Mouse (Mus musculus) limb, embryonic 12.5 days (tissue): ENCODE results near the gene H3f3b. TPM values are rescaled to one million over a fixed set of nuclear protein-coding genes. Genes with fewer than 3 reads are reported as not detected.

Experiments used
- ATAC-seq: fragments of 200-750 bp; cut with Nextera tagmentation; 2 replicates; pipeline ENCODE4 v1.8.0; 2017; ENCODE audit warnings: low read depth, moderate TSS enrichment; ENCODE audit not compliant: insufficient number of reproducible peaks, insufficient read depth, low FRiP score, low TSS enrichment
- H3K27ac ChIP-seq: fragments of 300-500 bp; sonication (generic); 2 replicates; pipeline ENCODE4 v1.5.1; 2016; ENCODE audit warnings: mild to moderate bottlenecking, moderate library complexity
- H3K27me3 ChIP-seq: fragments of 300-500 bp; sonication (generic); 2 replicates; pipeline ENCODE4 v1.6.1; 2016; ENCODE audit warnings: mild to moderate bottlenecking, moderate library complexity
- H3K36me3 ChIP-seq: fragments of 300-500 bp; sonication (generic); 2 replicates; pipeline ENCODE4 v1.6.1; 2016; ENCODE audit warnings: mild to moderate bottlenecking, moderate library complexity
- H3K4me1 ChIP-seq: fragments of 300-500 bp; sonication (generic); replicated peaks from 2 replicates; pipeline ENCODE4 v1.6.1; 2016
- H3K4me2 ChIP-seq: fragments of 300-500 bp; sonication (generic); 2 replicates; pipeline ENCODE4 v1.6.1; 2016; ENCODE audit warnings: mild to moderate bottlenecking, moderate library complexity
- H3K4me3 ChIP-seq: fragments of 300-500 bp; sonication (generic); replicated peaks from 2 replicates; pipeline ENCODE4 v1.5.1; 2016; ENCODE audit warnings: mild to moderate bottlenecking
- H3K9ac ChIP-seq: fragments of 300-500 bp; sonication (generic); replicated peaks from 2 replicates; pipeline ENCODE4 v1.6.1; 2016; ENCODE audit warnings: mild to moderate bottlenecking, moderate library complexity
- H3K9me3 ChIP-seq: fragments of 300-500 bp; sonication (generic); 2 replicates; pipeline ENCODE4 v1.6.1; 2016; ENCODE audit warnings: mild to moderate bottlenecking, moderate library complexity
- WGBS: fragments of 180-500 bp; shearing (Covaris S2); methylation state at CpG from one replicate; pipeline ENCODE4 v1.1.7; 2016; 5-methylcytosine and 5-hydroxymethylcytosine counted together
- polyA plus RNA-seq: library from polyadenylated mRNA; unstranded; fragments of >200 nt; fragmentation: Nextera tagmentation; extraction: Ambion mirVana; gene quantifications from 2 replicates; pipeline ENCODE4 v1.2.1, GENCODE M21; 2016

The H3f3b gene
- 2,405 and 2,474 TPM in 2 replicates for polyA plus RNA-seq

DNA sequence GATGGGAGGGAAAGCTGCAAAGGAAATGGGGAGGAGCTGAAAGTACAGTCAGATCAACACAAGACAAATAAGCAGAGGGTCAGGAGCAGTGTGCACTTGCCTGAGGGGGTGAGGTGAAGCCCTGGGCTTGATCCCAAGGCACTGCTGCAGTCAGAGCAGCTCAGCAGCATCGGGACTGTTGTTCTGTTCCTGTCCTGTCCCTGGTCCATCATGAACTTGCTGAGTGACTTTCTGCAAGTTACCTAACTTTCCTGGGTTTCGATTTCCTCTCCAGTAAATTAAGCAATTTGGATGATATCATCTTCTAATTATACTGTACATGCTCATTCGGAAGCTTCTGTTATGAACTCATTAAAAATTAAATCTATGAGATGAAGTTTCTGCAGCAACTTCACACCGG, at the start of gene H3f3b:
Gene H3f3b, minus strand, starts transcription at position 207 of the 400 bp plus-strand sequence.
- H3K27me3 ChIP-seq: no peaks in the 10 kb centered on the region
- ATAC-seq: no peak
- H3K36me3 ChIP-seq: 0 out of 2 replicates have a peak, but pooled peaks cover 13% of the 10 kb centered on the region
- H3K9me3 ChIP-seq: no peaks in the 10 kb centered on the region
- H3K9ac ChIP-seq: no peak within 1 kb of the TSS
- H3K4me3 ChIP-seq: no peak within 1 kb of the TSS
- peaks cover 13% of the 10 kb centered on the region for H3K4me1 ChIP-seq
- 84% methylated on average over 4 of the region's 4 CpGs for WGBS
- H3K4me2 ChIP-seq: no peak within 1 kb of the TSS
- H3K27ac ChIP-seq: no peak within 1 kb of the TSS

DNA sequence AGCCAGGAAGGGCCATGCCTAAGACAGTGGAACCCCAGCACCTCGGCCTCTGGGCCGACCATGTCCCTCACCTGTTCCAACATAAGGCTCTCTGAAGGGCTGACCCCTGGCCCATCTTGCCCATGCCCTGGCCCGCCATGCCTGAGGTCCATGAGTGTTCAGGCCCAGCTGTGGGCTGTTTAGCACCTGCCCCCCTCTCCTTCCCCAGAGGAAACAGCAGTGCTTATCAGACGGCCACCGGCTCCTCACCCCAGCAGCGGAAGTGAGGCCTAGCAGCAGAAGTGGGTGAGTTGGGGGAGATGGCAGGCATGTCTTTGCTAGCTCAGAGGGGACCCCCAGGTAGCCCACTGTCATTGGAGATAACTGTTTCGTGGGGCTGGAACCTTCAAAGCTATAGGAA, 49.1 kb upstream of the H3f3b start:
- no peak overlapping the region for H3K9ac ChIP-seq
- peaks cover 19% of the 10 kb centered on the region for H3K4me1 ChIP-seq
- WGBS: 82% methylated on average over 7 of the region's 7 CpGs
- H3K36me3 ChIP-seq: peaks cover 33% of the 10 kb centered on the region
- H3K9me3 ChIP-seq: no peaks in the 10 kb centered on the region
- 0 out of 2 replicates have a peak overlapping the region, but pooled peaks have one; percentile 5 for H3K27ac ChIP-seq
- H3K4me3 ChIP-seq: no peak overlapping the region; the same call in 1 of the 2 replicates
- no peak for ATAC-seq
- no peaks in the 10 kb centered on the region for H3K27me3 ChIP-seq
- H3K4me2 ChIP-seq: peak overlapping the region; percentile 18; the same call in 1 of the 2 replicates

DNA sequence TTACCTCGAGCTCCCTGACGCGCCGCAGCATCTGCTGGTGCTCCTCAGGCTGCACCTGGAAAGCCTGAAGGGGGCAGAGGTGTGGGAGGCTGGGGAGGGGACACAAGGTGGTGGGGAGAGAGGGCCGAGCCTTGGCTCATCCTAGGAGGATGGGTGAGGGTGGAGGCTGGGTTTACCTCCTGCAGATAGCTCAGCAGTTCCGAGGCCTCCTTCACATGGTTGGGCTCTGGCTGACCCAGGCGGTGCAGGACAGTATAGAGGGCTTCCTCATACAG, 48.4 kb upstream of the H3f3b start:
- H3K4me3 ChIP-seq: no peak overlapping the region
- 66% methylated on average over 7 of the region's 7 CpGs for WGBS
- H3K36me3 ChIP-seq: peaks cover 26% of the 10 kb centered on the region
- no peak for ATAC-seq
- H3K4me1 ChIP-seq: peaks cover 19% of the 10 kb centered on the region
- H3K27me3 ChIP-seq: no peaks in the 10 kb centered on the region
- no peaks in the 10 kb centered on the region for H3K9me3 ChIP-seq
- no peak overlapping the region for H3K9ac ChIP-seq
- no peak overlapping the region for H3K27ac ChIP-seq
- no peak overlapping the region for H3K4me2 ChIP-seq

DNA sequence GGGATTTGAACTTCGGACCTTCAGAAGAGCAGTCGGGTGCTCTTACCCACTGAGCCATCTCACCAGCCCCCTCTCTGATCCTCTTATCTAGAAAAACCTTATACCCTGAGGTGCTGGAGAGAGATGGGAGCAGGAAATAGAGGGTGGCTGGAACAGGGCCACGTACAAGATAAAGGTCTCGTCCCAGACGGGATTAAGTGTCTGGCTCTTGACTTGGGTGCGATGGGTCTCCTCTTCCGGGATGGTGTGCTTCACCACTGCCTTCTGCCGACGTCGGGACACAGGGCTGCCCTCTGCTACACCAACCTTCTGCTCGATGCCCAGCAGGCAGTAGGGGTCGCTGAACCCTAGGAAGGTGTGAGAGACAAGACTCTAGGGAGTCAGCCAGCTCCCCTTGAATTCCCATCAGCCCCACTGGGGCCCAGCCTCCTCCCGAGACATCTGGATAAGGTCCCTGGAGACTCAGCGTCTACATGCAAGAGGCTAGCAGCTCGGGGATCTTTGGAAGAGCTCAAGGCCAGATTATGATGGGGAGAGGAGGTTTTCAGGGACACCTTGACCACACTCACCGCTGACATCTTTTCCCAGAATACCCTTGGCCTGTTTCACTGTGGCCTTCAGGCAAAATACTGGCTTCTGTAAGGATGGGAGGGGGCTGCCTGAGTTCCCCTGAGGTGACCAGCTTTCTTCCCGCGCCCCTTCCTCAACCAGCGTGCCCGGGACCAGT, 47.9 kb upstream of the H3f3b start:
- H3K4me3 ChIP-seq: no peak overlapping the region
- no peak overlapping the region for H3K9ac ChIP-seq
- peaks cover 19% of the 10 kb centered on the region for H3K4me1 ChIP-seq
- H3K27me3 ChIP-seq: no peaks in the 10 kb centered on the region
- ATAC-seq: no peak
- no peak overlapping the region for H3K4me2 ChIP-seq
- H3K36me3 ChIP-seq: peaks cover 21% of the 10 kb centered on the region
- no peak overlapping the region for H3K27ac ChIP-seq
- H3K9me3 ChIP-seq: no peaks in the 10 kb centered on the region
- WGBS: 57% methylated on average over 20 of the region's 20 CpGs

DNA sequence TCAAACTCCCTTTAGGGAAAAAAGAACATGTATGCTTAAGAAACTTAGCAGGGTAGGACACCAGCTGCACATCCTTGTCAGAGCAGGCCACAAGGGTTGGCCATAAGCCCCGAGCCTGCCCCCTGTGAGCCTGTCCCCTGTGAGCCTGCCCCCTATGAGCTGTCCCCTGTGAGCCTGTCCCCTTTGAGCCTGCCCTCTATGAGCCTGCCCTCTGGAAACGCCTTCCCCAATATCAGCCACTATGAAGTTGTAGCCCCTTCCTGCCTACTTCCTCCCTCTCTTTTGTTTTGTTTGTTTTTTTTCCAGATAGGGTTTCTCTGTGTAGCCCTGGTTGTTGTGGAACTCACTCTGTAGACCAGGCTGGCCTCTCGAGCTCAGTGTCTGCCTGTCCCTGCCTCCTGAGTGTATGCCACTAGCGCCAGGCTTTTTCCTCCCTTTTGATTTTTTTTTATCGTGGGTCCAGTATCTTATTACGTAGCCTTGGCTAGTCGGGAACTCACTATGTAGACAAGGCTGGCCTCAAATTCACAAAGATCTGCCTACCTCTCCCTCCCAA, 46.8 kb upstream of the H3f3b start:
- H3K9ac ChIP-seq: no peak overlapping the region
- peaks cover 10% of the 10 kb centered on the region for H3K36me3 ChIP-seq
- no peaks in the 10 kb centered on the region for H3K27me3 ChIP-seq
- H3K27ac ChIP-seq: no peak overlapping the region
- H3K4me1 ChIP-seq: peaks cover 19% of the 10 kb centered on the region
- no peak for ATAC-seq
- H3K4me3 ChIP-seq: no peak overlapping the region
- H3K9me3 ChIP-seq: no peaks in the 10 kb centered on the region
- no peak overlapping the region for H3K4me2 ChIP-seq
- 64% methylated on average over 7 of the region's 7 CpGs for WGBS

DNA sequence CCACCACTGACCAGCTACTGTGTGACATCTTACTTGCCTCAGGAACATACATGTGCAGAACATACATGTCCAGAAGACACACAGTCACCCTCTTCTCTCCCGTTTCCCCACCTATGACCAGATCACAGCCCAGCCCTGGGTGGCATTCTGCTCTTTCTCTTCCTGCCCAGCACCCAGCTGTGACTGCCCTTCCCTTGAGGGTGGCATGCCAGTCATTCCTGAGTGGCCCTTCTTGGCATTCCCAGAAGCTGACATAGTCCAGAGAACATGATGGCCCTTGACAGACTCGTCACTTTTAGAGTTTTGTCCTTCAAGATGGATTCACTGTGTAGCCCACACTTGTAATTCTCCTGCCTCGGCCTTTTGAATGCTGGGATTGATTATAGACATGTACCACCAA, 44.8 kb upstream of the H3f3b start:
- no peaks in the 10 kb centered on the region for H3K27me3 ChIP-seq
- H3K9ac ChIP-seq: no peak overlapping the region
- 82% methylated on average over 3 of the region's 3 CpGs for WGBS
- H3K27ac ChIP-seq: no peak overlapping the region
- ATAC-seq: no peak
- no peaks in the 10 kb centered on the region for H3K36me3 ChIP-seq
- H3K9me3 ChIP-seq: no peaks in the 10 kb centered on the region
- H3K4me1 ChIP-seq: 0 out of 2 replicates have a peak, but pooled peaks cover 6% of the 10 kb centered on the region
- H3K4me2 ChIP-seq: no peak overlapping the region
- H3K4me3 ChIP-seq: no peak overlapping the region

DNA sequence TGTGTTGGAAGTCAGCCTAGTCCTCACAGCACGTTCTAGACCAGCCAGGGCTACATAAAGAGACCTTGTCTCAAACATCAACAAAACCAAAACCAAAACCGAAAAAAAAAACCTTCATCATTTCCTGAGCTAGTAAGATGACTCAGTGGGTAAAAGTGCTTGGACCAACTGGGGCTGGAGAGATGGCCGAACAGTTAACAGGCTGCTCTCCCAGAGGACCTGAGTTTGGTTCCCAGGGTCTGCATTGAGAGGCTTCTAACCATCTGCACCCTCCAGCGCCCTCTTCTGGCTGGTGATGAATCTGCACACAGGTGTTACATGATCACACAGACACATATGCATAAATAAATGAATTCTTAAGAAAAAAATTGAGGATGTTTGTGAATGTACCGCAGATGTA, 43.7 kb upstream of the H3f3b start:
- Histone ChIP-seq H3K27ac (no peak overlapping the region), H3K4me3 (no peak overlapping the region), H3K4me2 (no peak overlapping the region), H3K27me3 (no peaks in the 10 kb centered on the region), H3K36me3 (no peaks in the 10 kb centered on the region), H3K9me3 (no peaks in the 10 kb centered on the region), H3K9ac (no peak overlapping the region), H3K4me1 (0 out of 2 replicates have a peak, but pooled peaks cover 5% of the 10 kb centered on the region)
- WGBS: 72% methylated on average over 5 of the region's 5 CpGs
- ATAC-seq: no peak

DNA sequence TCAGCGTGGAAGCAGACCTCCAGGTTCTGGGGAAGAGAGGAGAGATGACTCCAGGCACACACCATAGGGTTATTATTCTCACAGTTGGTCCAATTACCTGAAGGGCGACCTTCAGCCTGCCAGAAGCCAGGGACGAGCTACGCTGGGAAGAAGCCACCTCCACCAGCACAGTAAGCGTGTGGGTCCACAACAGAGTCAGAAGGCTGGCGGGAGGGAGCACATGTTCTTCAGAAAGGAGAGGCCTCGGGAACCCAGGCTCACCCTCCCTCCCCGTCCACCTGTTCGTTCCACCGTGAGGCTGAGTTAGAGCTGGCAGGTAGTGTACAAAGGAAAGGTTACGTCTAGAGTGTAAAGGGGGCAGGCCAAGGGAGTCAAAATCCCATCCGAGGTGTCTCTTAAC, 37.6 kb upstream of the H3f3b start:
- 87% methylated on average over 12 of the region's 12 CpGs for WGBS
- no peak for ATAC-seq
- Histone ChIP-seq H3K4me3 (no peak overlapping the region), H3K27me3 (no peaks in the 10 kb centered on the region), H3K4me2 (no peak overlapping the region), H3K4me1 (no peaks in the 10 kb centered on the region), H3K27ac (no peak overlapping the region), H3K9me3 (no peaks in the 10 kb centered on the region), H3K9ac (no peak overlapping the region), H3K36me3 (peaks cover 29% of the 10 kb centered on the region)

DNA sequence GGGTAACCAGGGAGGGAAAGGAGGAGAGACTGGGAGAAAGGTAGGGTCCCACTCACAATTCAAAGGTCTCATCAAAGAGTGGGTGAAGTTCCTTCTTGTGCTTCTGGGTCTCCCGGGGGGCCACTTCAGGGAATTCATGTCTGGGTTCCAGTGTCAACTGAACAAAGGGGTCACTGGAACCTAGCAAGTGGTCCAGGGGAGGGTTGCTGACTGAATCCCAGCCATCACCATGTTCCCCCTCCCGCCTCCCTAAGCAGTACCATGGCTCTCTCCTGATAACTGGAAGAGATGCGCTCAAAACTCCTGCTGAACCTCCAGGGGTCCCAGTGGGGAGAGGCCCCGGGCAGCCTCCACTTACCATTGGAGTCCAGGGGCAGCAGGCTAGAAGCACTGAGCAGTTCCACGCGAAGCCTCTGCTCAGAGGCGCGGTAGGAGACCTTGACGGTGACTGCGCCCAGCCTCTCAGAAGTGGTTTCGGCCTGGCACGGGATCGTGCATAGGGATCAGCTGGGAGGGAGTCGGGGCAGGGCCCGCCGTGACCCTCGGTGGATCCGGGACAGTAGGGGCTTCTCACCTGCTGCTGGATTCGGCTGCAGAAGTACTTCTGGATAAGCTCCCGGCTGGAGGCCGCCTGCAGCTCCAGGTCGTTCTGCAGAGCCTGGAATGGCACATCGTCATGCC, 36.6 kb upstream of the H3f3b start:
- Histone ChIP-seq H3K27ac (no peak overlapping the region), H3K9me3 (no peaks in the 10 kb centered on the region), H3K4me2 (no peak overlapping the region), H3K4me3 (no peak overlapping the region), H3K4me1 (no peaks in the 10 kb centered on the region), H3K9ac (no peak overlapping the region), H3K36me3 (peaks cover 39% of the 10 kb centered on the region), H3K27me3 (no peaks in the 10 kb centered on the region)
- no peak for ATAC-seq
- WGBS: 66% methylated on average over 23 of the region's 23 CpGs

DNA sequence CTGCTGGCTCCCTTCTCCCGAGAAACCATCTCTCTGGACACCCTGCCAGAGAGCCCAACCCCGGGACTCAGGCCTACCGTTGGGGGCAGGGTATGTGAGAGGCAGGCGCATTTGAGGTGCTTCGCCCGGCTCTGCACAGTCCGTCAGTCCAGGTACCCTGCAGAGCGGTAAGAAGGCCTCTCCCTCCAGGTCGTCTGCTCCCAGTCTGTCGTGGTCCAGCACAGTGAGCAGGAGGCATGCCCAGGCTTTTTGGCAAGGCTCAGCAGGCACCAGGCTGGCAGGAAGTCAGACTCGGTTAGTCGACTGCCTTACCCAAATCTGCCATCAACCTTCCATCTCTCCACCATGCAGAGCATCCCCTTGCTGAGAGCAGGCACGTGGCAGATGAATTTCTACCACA, 35.8 kb upstream of the H3f3b start:
- ATAC-seq: no peak
- Histone ChIP-seq H3K36me3 (peaks cover 47% of the 10 kb centered on the region), H3K27ac (no peak overlapping the region)

DNA sequence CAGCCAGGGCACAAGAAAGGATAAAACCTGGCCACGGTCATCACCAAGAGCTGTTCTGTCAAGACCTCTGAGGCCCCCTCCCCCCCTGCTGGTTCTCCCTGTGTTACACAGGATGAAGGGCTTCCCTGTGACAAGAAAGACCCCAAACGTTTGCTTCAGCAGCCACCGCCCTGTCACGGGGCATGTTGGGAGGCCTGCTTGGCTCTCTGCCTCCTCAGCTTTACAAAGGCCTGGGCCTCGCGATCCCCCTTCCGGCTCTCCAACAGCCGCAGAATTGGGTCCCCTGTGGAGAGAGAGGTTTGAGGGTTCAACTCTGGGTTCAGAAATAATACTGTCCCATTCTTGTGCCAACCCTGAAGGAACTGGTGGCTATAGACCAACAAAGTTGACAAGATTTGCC, 34.8 kb upstream of the H3f3b start:
- no peak overlapping the region for H3K4me2 ChIP-seq
- WGBS: 70% methylated on average over 8 of the region's 8 CpGs

More for the DNA sequence above, 35.8 kb upstream of the H3f3b start:
- H3K4me1 ChIP-seq: no peaks in the 10 kb centered on the region
- H3K9me3 ChIP-seq: no peaks in the 10 kb centered on the region
- no peaks in the 10 kb centered on the region for H3K27me3 ChIP-seq
- H3K4me3 ChIP-seq: no peak overlapping the region
- 72% methylated on average over 13 of the region's 13 CpGs for WGBS
- H3K4me2 ChIP-seq: no peak overlapping the region
- H3K9ac ChIP-seq: no peak overlapping the region

More for the DNA sequence above, 34.8 kb upstream of the H3f3b start:
- Histone ChIP-seq H3K9ac (no peak overlapping the region), H3K36me3 (peaks cover 57% of the 10 kb centered on the region), H3K4me3 (no peak overlapping the region), H3K4me1 (no peaks in the 10 kb centered on the region), H3K27ac (no peak overlapping the region), H3K9me3 (no peaks in the 10 kb centered on the region), H3K27me3 (no peaks in the 10 kb centered on the region)
- ATAC-seq: no peak
